Mouse (Mus musculus) cortical plate, adult 2 months (tissue): ENCODE data around the gene Ndufa4l2. TPM values are rescaled to one million over a fixed set of nuclear protein-coding genes. Genes with fewer than 3 reads are reported as not detected.

Experiments used
- H3K27ac ChIP-seq: fragments of 200-500 bp; 2 replicates; pipeline ENCODE4 v1.5.1; 2012; ENCODE audit warnings: low read length, control low read depth, inconsistent platforms; ENCODE audit not compliant: insufficient read depth
- H3K4me1 ChIP-seq: fragments of 200-500 bp; 2 replicates; pipeline ENCODE4 v1.6.1; 2011; ENCODE audit warnings: low read length; ENCODE audit not compliant: control insufficient read depth, insufficient read depth
- H3K4me3 ChIP-seq: fragments of 200-500 bp; 2 replicates; pipeline ENCODE4 v1.5.1; 2011; ENCODE audit warnings: mild to moderate bottlenecking, low read length, control low read depth; ENCODE audit not compliant: insufficient read depth
- CTCF ChIP-seq: fragments of 200-500 bp; IDR thresholded peaks from 2 replicates; pipeline ENCODE4 v1.5.1; 2011; ENCODE audit warnings: mild to moderate bottlenecking, control low read depth, low read length; ENCODE audit not compliant: insufficient read depth; ENCODE audit errors: extremely low read depth
- POLR2A ChIP-seq: fragments of 200-500 bp; IDR thresholded peaks from 2 replicates; pipeline ENCODE4 v1.6.1; 2011; ENCODE audit warnings: mild to moderate bottlenecking, low read length, control low read depth; ENCODE audit not compliant: insufficient read depth; ENCODE audit errors: extremely low read depth
- polyA plus RNA-seq: library from polyadenylated mRNA; depleted of rRNA; stranded (reverse); fragments of >200 nt; gene quantifications from 2 replicates; pipeline ENCODE4 v1.2.3, GENCODE M21; 2012; rRNA removed

Gene Ndufa4l2
- polyA plus RNA-seq, 1 experiment: 10.6 TPM

- no peak overlapping the region for H3K27ac ChIP-seq
- H3K4me1 ChIP-seq: no peaks in the 10 kb centered on the region
- H3K4me3 ChIP-seq: no peak overlapping the region
- TF ChIP-seq CTCF (no peak), POLR2A (no peak)
Observed at GRCm38 (mm10) chr10:127557397-127557796, 42.6 kb downstream of the Ndufa4l2 start.

- no peak overlapping the region for H3K4me3 ChIP-seq
- H3K27ac ChIP-seq: no peak overlapping the region
Observed at GRCm38 (mm10) chr10:127561145-127561544, 46.4 kb downstream of the Ndufa4l2 start.

GRCm38 (mm10) chr10:127563840-127564239, 49.1 kb downstream of the Ndufa4l2 start:
- H3K4me1 ChIP-seq: peaks cover 3% of the 10 kb centered on the region; the same call in 1 of the 2 replicates
- no peak overlapping the region for H3K4me3 ChIP-seq
- TF ChIP-seq POLR2A (no peak), CTCF (no peak)
- H3K27ac ChIP-seq: no peak overlapping the region

More at GRCm38 (mm10) chr10:127561145-127561544, 46.4 kb downstream of the Ndufa4l2 start:
- TF ChIP-seq CTCF (0 out of 2 replicates have a peak, but pooled peaks have one; percentile 19), POLR2A (no peak)
- peaks cover 3% of the 10 kb centered on the region; the same call in 1 of the 2 replicates for H3K4me1 ChIP-seq

GRCm38 (mm10) chr10:127564301-127564700, 49.5 kb downstream of the Ndufa4l2 start:
- no peak for TF ChIP-seq CTCF
- TF ChIP-seq POLR2A: no peak
- H3K4me3 ChIP-seq: no peak overlapping the region
- peaks cover 3% of the 10 kb centered on the region; the same call in 1 of the 2 replicates for H3K4me1 ChIP-seq
- H3K27ac ChIP-seq: no peak overlapping the region

Other genes with a start within 250 kb of the Ndufa4l2 start
- gene Dctn2, start 248.6 kb upstream of the Ndufa4l2 start, polyA plus RNA-seq: 304 and 309 TPM in 2 replicates
- gene Mbd6, start 225.9 kb upstream of the Ndufa4l2 start, polyA plus RNA-seq: 35.1 TPM in 2 replicates
- 71.6 and 75.6 TPM in 2 replicates for gene Mars, start 203.2 kb upstream of the Ndufa4l2 start, polyA plus RNA-seq
- 1.2 and 1.4 TPM in 2 replicates for gene Arhgap9, start 193.0 kb upstream of the Ndufa4l2 start, polyA plus RNA-seq
- gene Gli1, start 173.0 kb upstream of the Ndufa4l2 start, polyA plus RNA-seq: 2.3 and 2.6 TPM in 2 replicates
- gene Inhbe, start 160.6 kb upstream of the Ndufa4l2 start, polyA plus RNA-seq: 0.10 and 0.19 TPM in 2 replicates
- gene Inhbc, start 144.5 kb upstream of the Ndufa4l2 start, polyA plus RNA-seq: not detected in 2 replicates
- 185 and 201 TPM in 2 replicates for gene R3hdm2, start 134.6 kb upstream of the Ndufa4l2 start, polyA plus RNA-seq
- 9.5 and 10.6 TPM in 2 replicates for gene Stac3, start 13.3 kb upstream of the Ndufa4l2 start, polyA plus RNA-seq
- 38.6 and 39.7 TPM in 2 replicates for gene Shmt2, start 7.5 kb downstream of the Ndufa4l2 start, polyA plus RNA-seq
- 3.0 and 3.8 TPM in 2 replicates for gene Nxph4, start 19.6 kb downstream of the Ndufa4l2 start, polyA plus RNA-seq
- gene Lrp1, start 106.2 kb downstream of the Ndufa4l2 start, polyA plus RNA-seq: 294 and 309 TPM in 2 replicates
- gene Stat6, start 128.0 kb downstream of the Ndufa4l2 start, polyA plus RNA-seq: 11.9 and 12.6 TPM in 2 replicates
- 3.8 TPM in 2 replicates for gene Nemp1, start 151.9 kb downstream of the Ndufa4l2 start, polyA plus RNA-seq
- 35.3 and 40.3 TPM in 2 replicates for gene Nab2, start 153.6 kb downstream of the Ndufa4l2 start, polyA plus RNA-seq
- 1.3 and 1.7 TPM in 2 replicates for gene Myo1a, start 190.2 kb downstream of the Ndufa4l2 start, polyA plus RNA-seq
- gene Tac2, start 209.5 kb downstream of the Ndufa4l2 start, polyA plus RNA-seq: 25.9 and 31.9 TPM in 2 replicates
- 5.0 and 5.4 TPM in 2 replicates for gene Zbtb39, start 224.6 kb downstream of the Ndufa4l2 start, polyA plus RNA-seq
- gene Gpr182, start 236.8 kb downstream of the Ndufa4l2 start, polyA plus RNA-seq: 1.3 and 1.4 TPM in 2 replicates
- 0.15 and 0.25 TPM in 2 replicates for gene Rdh1, start 244.8 kb downstream of the Ndufa4l2 start, polyA plus RNA-seq
- gene Rdh16f1, start 244.8 kb downstream of the Ndufa4l2 start, polyA plus RNA-seq: 1.2 TPM in 1 of 2 replicates, not detected in the other